Mouse (Mus musculus): ENCODE measurements around the gene Derl3. TPM values are rescaled to one million over a fixed set of nuclear protein-coding genes. Genes with fewer than 3 reads are reported as not detected.

Gene Derl3
- 204 and 543 TPM in 2 replicates for polyA plus RNA-seq (2012; ENCODE audit: low replicate concordance)

DNA sequence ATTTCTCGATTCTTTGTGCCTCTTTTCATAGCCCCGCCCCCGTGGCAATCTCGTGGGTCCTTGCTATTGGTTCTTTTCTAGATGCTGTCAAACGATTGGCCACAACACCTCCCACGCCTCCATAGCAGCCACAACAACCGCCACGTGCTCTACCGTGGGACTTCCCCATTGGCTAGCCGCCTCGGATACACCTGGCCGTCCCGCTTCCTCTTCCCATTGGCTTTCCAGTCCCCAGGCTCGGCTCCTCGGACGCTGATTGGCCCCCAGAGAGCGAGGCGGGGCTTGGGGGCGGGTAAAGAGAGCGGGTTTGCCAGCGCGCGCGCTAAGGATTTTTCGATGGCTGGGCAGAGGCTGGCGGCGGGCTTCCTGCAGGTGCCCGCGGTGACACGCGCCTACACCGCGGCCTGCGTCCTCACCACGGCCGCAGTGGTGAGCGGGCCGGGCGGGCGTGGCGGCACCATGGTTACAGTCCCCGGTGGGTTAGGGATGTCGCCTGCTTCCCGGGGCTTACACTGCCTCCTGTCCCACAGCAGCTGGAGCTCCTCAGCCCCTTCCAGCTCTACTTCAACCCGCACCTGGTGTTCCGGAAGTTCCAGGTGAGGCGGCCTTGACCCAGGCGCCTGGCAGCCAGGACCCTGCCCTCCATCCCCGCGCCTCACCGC, at the start of gene Derl3:
Derl3 (plus strand) TSS at position 325 of the 662 bp plus-strand sequence.

GRCm38 (mm10) chr10:75859786-75860470, 33.3 kb upstream of the Derl3 start, which contains the start of gene Mif:
Gene Mif (minus strand): TSS chr10:75860240.

DNA sequence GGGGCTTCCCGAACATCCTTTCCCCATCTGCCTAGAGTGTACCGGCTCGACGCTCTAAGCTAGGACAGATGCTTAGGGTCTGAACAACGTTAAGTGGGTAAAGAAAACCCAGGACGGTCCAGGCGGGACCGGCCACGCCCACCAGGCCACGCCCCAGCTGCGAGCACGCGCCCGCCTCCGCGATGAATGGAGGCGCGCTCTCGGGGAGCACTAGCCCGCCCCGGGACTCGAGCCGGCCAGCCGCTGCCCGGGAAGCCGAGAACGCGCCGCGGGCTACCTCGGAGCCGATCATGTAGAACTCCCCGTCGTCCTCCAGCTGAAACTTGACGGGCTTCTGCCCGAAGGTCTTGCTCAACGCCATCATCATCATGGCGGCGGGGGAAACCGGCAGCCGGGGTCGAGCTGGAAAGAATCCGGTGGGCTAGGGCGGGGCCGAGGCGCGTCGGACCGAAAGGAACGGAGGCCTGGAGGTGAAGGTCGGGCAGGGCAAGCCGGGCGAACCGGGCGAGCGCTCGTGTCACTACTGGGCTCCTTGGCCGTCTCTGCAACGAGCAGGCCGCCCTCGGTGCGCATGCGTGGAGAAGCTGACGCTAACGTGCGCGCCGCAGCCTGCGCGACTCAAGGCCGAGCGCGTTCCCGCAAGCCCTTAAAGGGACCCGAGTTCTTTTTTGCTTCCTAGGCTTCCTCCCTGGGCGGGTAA, 28.0 kb downstream of the Derl3 start, which contains the start of gene Smarcb1:
Smarcb1 (minus strand) TSS at position 592 of the 700 bp plus-strand sequence.

DNA sequence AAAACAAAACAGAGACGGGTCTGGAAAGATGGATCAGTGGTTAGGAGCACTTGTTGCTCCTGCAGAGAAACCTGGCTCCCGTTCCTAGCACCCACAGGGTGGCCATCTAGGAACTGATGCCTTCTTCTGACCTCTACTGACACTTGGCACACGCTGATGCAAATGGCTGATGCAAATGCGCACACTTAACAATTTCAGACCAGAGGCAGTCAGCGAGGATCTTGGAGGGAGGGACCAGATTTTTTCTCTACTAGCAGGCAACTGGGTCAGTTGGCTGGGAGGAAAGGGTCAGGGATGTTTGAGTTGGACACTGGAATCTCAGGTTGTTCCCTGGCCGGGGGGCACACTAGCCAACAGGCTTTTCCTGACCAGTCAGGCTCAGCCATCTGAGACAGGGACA, 39.7 kb downstream of the Derl3 start, which contains the start of gene Chchd10:
Chchd10 (plus strand) TSS at position 240 of the 400 bp plus-strand sequence.

GRCm38 (mm10) chr10:75935680-75936541, 42.7 kb downstream of the Derl3 start, which contains the start of gene Mmp11:
Gene Mmp11 (minus strand): TSS chr10:75936496.

DNA sequence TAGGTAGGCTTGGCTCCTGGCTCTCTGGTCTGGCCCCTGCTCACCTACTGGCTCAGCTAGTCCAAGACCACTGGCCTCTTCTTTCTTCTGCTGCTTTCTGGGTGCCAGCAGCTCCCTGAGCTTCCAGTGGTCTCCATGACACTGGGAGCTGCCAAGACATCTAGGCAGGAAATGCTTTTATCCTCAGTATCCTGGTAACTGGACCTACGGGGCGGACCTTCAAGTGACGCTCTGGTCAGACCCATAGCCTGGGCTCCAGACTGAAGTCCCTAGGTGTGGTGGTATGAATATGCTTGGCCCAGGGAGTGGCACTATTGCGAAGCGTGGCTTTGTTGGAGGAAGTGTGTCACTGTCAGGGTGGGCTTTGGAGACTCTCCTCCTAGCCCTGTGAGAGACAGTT, 47.3 kb downstream of the Derl3 start, which contains the start of gene Gm867:
Gm867 (minus strand) TSS at position 153 of the 400 bp plus-strand sequence.

GRCm38 (mm10) chr10:75942736-75943477, 49.7 kb downstream of the Derl3 start, which contains the start of gene Vpreb3:
Gene Vpreb3 (plus strand): TSS chr10:75943057.

Other genes starting within 250 kb of the Derl3 start
- 1.9 and 4.0 TPM in 2 replicates for gene Susd2, start 249.4 kb upstream of the Derl3 start, polyA plus RNA-seq (2012; ENCODE audit: low replicate concordance)
- 98.3 and 104 TPM in 2 replicates for gene Cabin1, start 129.1 kb upstream of the Derl3 start, polyA plus RNA-seq (2012; ENCODE audit: low replicate concordance)
- 15.5 and 82.1 TPM in 2 replicates for gene Ddt, start 120.0 kb upstream of the Derl3 start, polyA plus RNA-seq (2012; ENCODE audit: low replicate concordance)
- gene Gm20441, start 112.5 kb upstream of the Derl3 start, polyA plus RNA-seq (2012; ENCODE audit: low replicate concordance), result not detected in 2 replicates
- 1.3 and 1.8 TPM in 2 replicates for gene Gstt3, start 112.0 kb upstream of the Derl3 start, polyA plus RNA-seq (2012; ENCODE audit: low replicate concordance)
- 0.63 and 2.4 TPM in 2 replicates for gene Gstt1, start 94.8 kb upstream of the Derl3 start, polyA plus RNA-seq (2012; ENCODE audit: low replicate concordance)
- not detected in 2 replicates for gene Gstt4, start 70.9 kb upstream of the Derl3 start, polyA plus RNA-seq (2012; ENCODE audit: low replicate concordance)
- gene Gstt2, start 56.0 kb upstream of the Derl3 start, polyA plus RNA-seq (2012; ENCODE audit: low replicate concordance), result 11.9 and 17.2 TPM in 2 replicates
- 301 and 511 TPM in 2 replicates for gene Mif, start 33.2 kb upstream of the Derl3 start, polyA plus RNA-seq (2012; ENCODE audit: low replicate concordance)
- gene Smarcb1, start 28.2 kb downstream of the Derl3 start, polyA plus RNA-seq (2012; ENCODE audit: low replicate concordance), result 154 and 351 TPM in 2 replicates
- 254 and 472 TPM in 2 replicates for gene Chchd10, start 39.7 kb downstream of the Derl3 start, polyA plus RNA-seq (2012; ENCODE audit: low replicate concordance)
- 3.1 and 4.1 TPM in 2 replicates for gene Mmp11, start 43.1 kb downstream of the Derl3 start, polyA plus RNA-seq (2012; ENCODE audit: low replicate concordance)
- gene Gm867, start 47.3 kb downstream of the Derl3 start, polyA plus RNA-seq (2012; ENCODE audit: low replicate concordance), result 2.0 TPM in 1 of 2 replicates, not detected in the other
- gene Vpreb3, start 49.6 kb downstream of the Derl3 start, polyA plus RNA-seq (2012; ENCODE audit: low replicate concordance), result 12.9 and 13.7 TPM in 2 replicates
- gene Gm5134, start 61.1 kb downstream of the Derl3 start, polyA plus RNA-seq (2012; ENCODE audit: low replicate concordance), result 0.08 and 0.16 TPM in 2 replicates
- gene Zfp280b, start 139.2 kb downstream of the Derl3 start, polyA plus RNA-seq (2012; ENCODE audit: low replicate concordance), result 4.6 and 9.2 TPM in 2 replicates
- gene Slc5a4b, start 217.5 kb downstream of the Derl3 start, polyA plus RNA-seq (2012; ENCODE audit: low replicate concordance), result not detected in 2 replicates

All from hematopoietic multipotent progenitor cell, adult 10-12 weeks (in vitro differentiated cells).